Mouse (Mus musculus): ENCODE measurements around the gene Aoc3. TPM values are rescaled to one million over a fixed set of nuclear protein-coding genes. Genes with fewer than 3 reads are reported as not detected.
"Not testable (repeated sequence)": the region's sequence is repeated elsewhere in the genome, so short reads cannot be mapped to it uniquely, and the experiment has no call there.

Aoc3 gene
- total and polyA plus RNA-seq, 2 experiments from 2014 or later, result 0.16 to 0.47 TPM

DNA sequence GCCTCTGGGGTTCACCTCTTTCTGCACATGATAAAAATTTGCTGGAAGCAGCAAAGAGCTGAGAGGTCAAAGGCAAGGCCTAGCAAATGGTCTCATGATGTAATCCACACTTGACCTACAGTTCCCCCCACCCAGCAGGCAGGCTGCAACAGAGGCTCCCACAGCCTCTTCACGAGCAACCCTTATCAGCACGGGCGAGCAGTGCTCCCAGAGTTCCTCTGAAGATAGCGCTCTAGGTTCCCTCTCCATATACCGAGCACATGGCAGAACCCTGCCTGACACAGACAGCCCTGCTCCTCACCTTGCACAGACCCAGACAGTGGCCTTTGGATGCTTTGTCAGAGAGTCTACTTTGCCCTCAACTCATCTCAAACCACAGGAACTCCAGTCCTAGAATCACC, 34.1 kb downstream of the Aoc3 start:
- H3K4me2 ChIP-seq (ENCODE audit: low read depth, low read length), result no peak overlapping the region
- H3K4me3 ChIP-seq (ENCODE audit: low read length), result no peak overlapping the region
- H3K9me3 ChIP-seq (ENCODE audit: low read length), result no peaks in the 10 kb centered on the region
- H3K9ac ChIP-seq (replicated peaks; ENCODE audit: low read length), result no peak overlapping the region
- no peaks in the 10 kb centered on the region for H3K36me3 ChIP-seq (ENCODE audit: insufficient read depth, low read length)
- no peak for ATAC-seq
- H3K27ac ChIP-seq, result no peak overlapping the region
- TF ChIP-seq CTCF (IDR thresholded peaks at IDR 0.05; ENCODE audit: low read depth), result no peak
- DNase-seq (ENCODE audit: low spot score), result no peak
- 84% methylated on average over 5 of the region's 5 CpGs for WGBS
- H3K27me3 ChIP-seq (ENCODE audit: insufficient read depth, low read length), result no peaks in the 10 kb centered on the region
- no peaks in the 10 kb centered on the region for H3K4me1 ChIP-seq (ENCODE audit: insufficient read depth, low read length)

DNA sequence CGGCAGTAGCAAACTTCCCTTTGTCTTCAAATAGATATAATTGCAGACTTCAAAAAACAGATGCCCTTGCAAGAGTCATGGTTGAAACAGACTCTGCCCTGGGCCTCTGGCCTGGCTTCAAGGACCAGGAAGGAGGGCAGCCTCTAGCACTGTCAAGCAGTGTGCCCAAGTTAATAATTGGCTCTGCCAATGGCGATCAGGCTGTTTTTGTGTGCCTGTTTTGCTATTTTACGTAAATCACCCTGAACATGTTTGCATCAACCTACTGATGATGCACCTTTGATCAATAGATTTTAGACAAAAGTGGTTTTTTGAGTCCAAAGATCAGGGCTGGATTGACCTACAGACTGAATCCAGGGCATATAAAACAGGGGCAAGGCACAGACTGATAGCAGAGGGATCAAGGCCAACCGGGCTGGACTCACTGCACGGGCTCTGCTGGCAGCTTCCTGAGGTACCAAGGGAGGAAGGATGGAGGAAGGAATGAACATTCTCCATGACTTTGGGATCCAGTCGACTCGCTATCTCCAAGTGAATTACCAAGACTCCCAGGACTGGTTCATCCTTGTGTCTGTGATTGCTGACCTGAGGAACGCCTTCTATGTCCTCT, 37.0 kb downstream of the Aoc3 start, which contains the start of gene G6pc:
G6pc (plus strand) TSS at position 236 of the 610 bp plus-strand sequence.
- no peak for DNase-seq (ENCODE audit: low spot score)
- H3K4me3 ChIP-seq (ENCODE audit: low read length), result no peak within 1 kb of the TSS
- 88% methylated on average over 8 of the region's 8 CpGs for WGBS
- ATAC-seq, result no peak
- no peaks in the 10 kb centered on the region for H3K36me3 ChIP-seq (ENCODE audit: insufficient read depth, low read length)
- no peak within 1 kb of the TSS for H3K27ac ChIP-seq
- H3K4me1 ChIP-seq (ENCODE audit: insufficient read depth, low read length), result no peaks in the 10 kb centered on the region
- no peak within 1 kb of the TSS for H3K9ac ChIP-seq (replicated peaks; ENCODE audit: low read length)
- H3K9me3 ChIP-seq (ENCODE audit: low read length), result no peaks in the 10 kb centered on the region
- H3K27me3 ChIP-seq (ENCODE audit: insufficient read depth, low read length), result no peaks in the 10 kb centered on the region
- no peak within 1 kb of the TSS for H3K4me2 ChIP-seq (ENCODE audit: low read depth, low read length)
- no peak for TF ChIP-seq CTCF (IDR thresholded peaks at IDR 0.05; ENCODE audit: low read depth)

DNA sequence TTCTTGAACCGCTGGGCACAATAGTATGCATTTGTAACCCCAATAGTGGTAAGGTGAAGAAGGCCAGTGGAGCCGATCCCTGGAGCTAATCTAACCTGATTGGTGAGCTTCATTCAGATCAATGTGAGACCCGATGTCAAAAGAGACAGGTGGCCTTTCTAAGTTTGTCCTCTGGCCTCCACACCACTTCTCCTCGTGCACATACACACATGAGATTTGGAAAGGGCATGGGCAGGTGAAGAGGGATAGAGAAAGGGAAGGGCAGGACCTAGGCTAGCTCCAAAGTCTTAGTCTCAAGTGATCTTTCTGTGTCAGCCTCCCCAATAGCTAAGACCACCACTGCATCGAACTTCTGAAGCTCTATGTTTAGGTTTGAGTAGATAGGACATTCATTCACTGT, 39.7 kb downstream of the Aoc3 start:
- Histone ChIP-seq H3K4me1 (ENCODE audit: insufficient read depth, low read length) (no peaks in the 10 kb centered on the region), H3K4me2 (ENCODE audit: low read depth, low read length) (no peak overlapping the region), H3K36me3 (ENCODE audit: insufficient read depth, low read length) (no peaks in the 10 kb centered on the region), H3K9me3 (ENCODE audit: low read length) (no peaks in the 10 kb centered on the region), H3K27ac (no peak overlapping the region), H3K9ac (replicated peaks; ENCODE audit: low read length) (no peak overlapping the region), H3K4me3 (ENCODE audit: low read length) (no peak overlapping the region), H3K27me3 (ENCODE audit: insufficient read depth, low read length) (no peaks in the 10 kb centered on the region)
- ATAC-seq (no peak), DNase-seq (ENCODE audit: low spot score) (no peak)
- TF ChIP-seq CTCF (IDR thresholded peaks at IDR 0.05; ENCODE audit: low read depth), result no peak
- 79% methylated on average over 5 of the region's 5 CpGs for WGBS

DNA sequence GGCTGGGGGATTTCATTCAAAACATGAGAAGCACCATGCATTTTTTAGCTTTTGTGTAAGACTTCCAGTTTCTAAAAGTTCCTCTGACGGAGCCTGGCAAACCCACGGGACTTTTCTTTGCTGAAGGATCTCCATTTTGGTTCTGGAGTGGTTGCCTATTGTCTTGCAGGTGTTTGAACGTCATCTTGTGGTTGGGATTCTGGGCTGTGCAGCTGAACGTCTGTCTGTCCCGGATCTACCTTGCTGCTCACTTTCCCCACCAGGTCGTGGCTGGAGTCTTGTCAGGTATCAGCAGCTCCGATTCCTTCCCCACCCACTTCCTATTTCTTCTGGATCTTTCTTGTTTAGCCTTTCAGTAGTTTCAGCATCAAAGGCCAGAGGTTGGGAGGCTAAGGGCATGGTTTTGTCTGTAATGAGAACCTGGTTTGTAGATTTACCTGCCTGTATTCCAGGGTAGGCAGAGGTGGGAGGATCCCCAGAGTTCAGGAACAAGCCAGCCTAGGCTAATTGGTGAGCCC, 44.1 kb downstream of the Aoc3 start:
- Histone ChIP-seq H3K27me3 (ENCODE audit: insufficient read depth, low read length) (no peaks in the 10 kb centered on the region), H3K4me1 (ENCODE audit: insufficient read depth, low read length) (no peaks in the 10 kb centered on the region), H3K27ac (no peak overlapping the region), H3K36me3 (ENCODE audit: insufficient read depth, low read length) (no peaks in the 10 kb centered on the region), H3K9me3 (ENCODE audit: low read length) (no peaks in the 10 kb centered on the region), H3K4me2 (ENCODE audit: low read depth, low read length) (no peak overlapping the region), H3K4me3 (ENCODE audit: low read length) (no peak overlapping the region), H3K9ac (replicated peaks; ENCODE audit: low read length) (no peak overlapping the region)
- ATAC-seq (no peak), DNase-seq (ENCODE audit: low spot score) (no peak)
- WGBS, result 71% methylated on average over 7 of the region's 7 CpGs
- TF ChIP-seq CTCF (IDR thresholded peaks at IDR 0.05; ENCODE audit: low read depth), result no peak

DNA sequence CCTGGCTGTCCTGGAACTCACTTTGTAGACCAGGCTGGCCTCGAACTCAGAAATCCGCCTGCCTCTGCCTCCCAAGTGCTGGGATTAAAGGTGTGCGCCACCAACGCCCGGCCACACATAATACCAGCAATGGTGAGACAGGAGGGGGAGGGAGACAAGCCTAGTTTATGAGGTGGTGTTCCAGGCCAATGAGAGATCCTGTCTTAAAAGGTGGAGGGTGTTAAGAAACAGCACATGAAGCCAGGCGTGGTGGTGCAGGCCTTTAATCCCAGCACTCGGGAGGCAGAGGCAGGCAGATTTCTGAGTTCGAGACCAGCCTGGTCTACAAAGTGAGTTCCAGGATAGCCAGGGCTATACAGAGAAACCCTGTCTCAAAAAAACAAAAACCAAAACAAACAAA, 47.8 kb downstream of the Aoc3 start:
- not testable (repeated sequence) for H3K4me2 ChIP-seq (ENCODE audit: low read depth, low read length); H3K4me3 ChIP-seq (ENCODE audit: low read length); H3K27ac ChIP-seq; DNase-seq (ENCODE audit: low spot score); H3K36me3 ChIP-seq (ENCODE audit: insufficient read depth, low read length); H3K9me3 ChIP-seq (ENCODE audit: low read length); H3K27me3 ChIP-seq (ENCODE audit: insufficient read depth, low read length); H3K4me1 ChIP-seq (ENCODE audit: insufficient read depth, low read length); ATAC-seq; H3K9ac ChIP-seq (replicated peaks; ENCODE audit: low read length)
- 95% methylated on average over 8 of the region's 8 CpGs for WGBS

DNA sequence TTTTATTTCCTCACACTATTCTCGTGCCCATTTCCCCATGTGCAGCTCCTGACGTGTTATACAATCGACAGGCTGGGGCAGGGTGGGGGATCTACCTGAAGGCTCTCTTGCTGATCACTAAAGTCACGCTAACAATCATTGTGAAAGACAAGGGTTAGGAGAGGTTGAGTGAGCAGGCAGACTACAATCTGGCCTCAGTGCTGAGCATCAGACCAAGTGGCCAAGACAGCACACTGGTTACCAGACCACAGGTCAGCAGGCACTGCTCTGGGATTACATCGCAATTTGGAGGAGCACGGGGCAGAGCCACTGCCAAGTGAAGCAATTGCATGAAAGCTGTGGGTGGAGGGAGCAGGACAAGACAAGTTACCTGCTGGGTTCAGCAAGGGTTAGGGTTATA, 48.5 kb downstream of the Aoc3 start:
- Histone ChIP-seq H3K9ac (replicated peaks; ENCODE audit: low read length) (no peak overlapping the region), H3K27me3 (ENCODE audit: insufficient read depth, low read length) (no peaks in the 10 kb centered on the region), H3K27ac (no peak overlapping the region), H3K36me3 (ENCODE audit: insufficient read depth, low read length) (no peaks in the 10 kb centered on the region), H3K4me1 (ENCODE audit: insufficient read depth, low read length) (no peaks in the 10 kb centered on the region), H3K9me3 (ENCODE audit: low read length) (no peaks in the 10 kb centered on the region), H3K4me2 (ENCODE audit: low read depth, low read length) (no peak overlapping the region), H3K4me3 (ENCODE audit: low read length) (no peak overlapping the region)
- DNase-seq (ENCODE audit: low spot score) (no peak), ATAC-seq (no peak)
- TF ChIP-seq CTCF (IDR thresholded peaks at IDR 0.05; ENCODE audit: low read depth), result no peak
- 81% methylated on average over 6 of the region's 6 CpGs for WGBS

DNA sequence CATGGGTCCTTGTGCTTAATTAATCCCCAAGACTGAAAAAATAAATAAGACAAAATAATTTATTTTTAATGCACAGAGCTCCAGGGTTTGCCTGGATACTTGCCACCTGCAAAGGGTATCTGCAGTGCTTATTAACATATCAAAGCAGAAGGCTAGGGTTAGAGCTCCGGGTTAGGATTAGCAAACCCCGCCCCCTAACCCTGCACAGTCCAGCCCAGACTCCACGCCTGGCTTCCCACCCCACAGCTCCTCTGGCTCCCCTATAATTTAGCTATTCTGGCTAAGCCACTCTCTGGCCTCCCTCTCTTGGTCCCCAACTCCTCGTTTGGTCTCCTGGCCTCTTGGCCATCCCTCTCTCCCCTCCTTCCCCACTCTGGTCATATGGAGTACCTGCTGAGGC, 51.4 kb downstream of the Aoc3 start:
- ATAC-seq, result no peak
- TF ChIP-seq CTCF (IDR thresholded peaks at IDR 0.05; ENCODE audit: low read depth), result no peak
- H3K27ac ChIP-seq, result no peak overlapping the region
- H3K9me3 ChIP-seq (ENCODE audit: low read length), result no peaks in the 10 kb centered on the region
- H3K27me3 ChIP-seq (ENCODE audit: insufficient read depth, low read length), result no peaks in the 10 kb centered on the region
- no peak overlapping the region for H3K9ac ChIP-seq (replicated peaks; ENCODE audit: low read length)
- H3K36me3 ChIP-seq (ENCODE audit: insufficient read depth, low read length), result no peaks in the 10 kb centered on the region
- WGBS, result 13% methylated on average over 4 of the region's 4 CpGs
- H3K4me3 ChIP-seq (ENCODE audit: low read length), result no peak overlapping the region
- no peaks in the 10 kb centered on the region for H3K4me1 ChIP-seq (ENCODE audit: insufficient read depth, low read length)
- H3K4me2 ChIP-seq (ENCODE audit: low read depth, low read length), result no peak overlapping the region
- no peak for DNase-seq (ENCODE audit: low spot score)

Small RNA genes within 50 kb of the gene (microRNA-seq; reads per million reads assigned to microRNA genes)
- 0 reads per million in 2 experiments for gene Gm25593

Other genes starting within 250 kb of the Aoc3 start
- gene Coasy, start 248.0 kb upstream of the Aoc3 start, total RNA-seq (2014; rRNA removed), result 45.7 and 53.2 TPM in 2 replicates
- 34.5 and 35.1 TPM in 2 replicates for gene Coasy, start 248.0 kb upstream of the Aoc3 start, polyA plus RNA-seq (2015; fragmentation: Nextera tagmentation; extraction: Ambion mirVana)
- 42.2 and 75.2 TPM in 2 replicates for gene Mlx, start 243.3 kb upstream of the Aoc3 start, total RNA-seq (2014; rRNA removed)
- gene Mlx, start 243.3 kb upstream of the Aoc3 start, polyA plus RNA-seq (2015; fragmentation: Nextera tagmentation; extraction: Ambion mirVana), result 58.3 and 61.0 TPM in 2 replicates
- gene Psmc3ip, start 235.2 kb upstream of the Aoc3 start, total RNA-seq (2014; rRNA removed), result 2.9 and 5.5 TPM in 2 replicates
- gene Psmc3ip, start 235.2 kb upstream of the Aoc3 start, polyA plus RNA-seq (2015; fragmentation: Nextera tagmentation; extraction: Ambion mirVana), result 16.3 and 17.5 TPM in 2 replicates
- gene Retreg3, start 210.7 kb upstream of the Aoc3 start, total RNA-seq (2014; rRNA removed), result 56.8 and 68.4 TPM in 2 replicates
- 23.4 and 24.7 TPM in 2 replicates for gene Retreg3, start 210.7 kb upstream of the Aoc3 start, polyA plus RNA-seq (2015; fragmentation: Nextera tagmentation; extraction: Ambion mirVana)
- gene Tubg1, start 210.7 kb upstream of the Aoc3 start, total RNA-seq (2014; rRNA removed), result 59.3 and 68.3 TPM in 2 replicates
- gene Tubg1, start 210.7 kb upstream of the Aoc3 start, polyA plus RNA-seq (2015; fragmentation: Nextera tagmentation; extraction: Ambion mirVana), result 71.5 and 72.8 TPM in 2 replicates
- gene Tubg2, start 174.7 kb upstream of the Aoc3 start, total RNA-seq (2014; rRNA removed), result 29.7 and 40.8 TPM in 2 replicates
- 57.7 and 62.8 TPM in 2 replicates for gene Tubg2, start 174.7 kb upstream of the Aoc3 start, polyA plus RNA-seq (2015; fragmentation: Nextera tagmentation; extraction: Ambion mirVana)
- 25.4 and 28.9 TPM in 2 replicates for gene Cntnap1, start 160.1 kb upstream of the Aoc3 start, total RNA-seq (2014; rRNA removed)
- gene Cntnap1, start 160.1 kb upstream of the Aoc3 start, polyA plus RNA-seq (2015; fragmentation: Nextera tagmentation; extraction: Ambion mirVana), result 5.8 and 6.5 TPM in 2 replicates
- gene Plekhh3, start 159.3 kb upstream of the Aoc3 start, total RNA-seq (2014; rRNA removed), result 26.7 and 32.3 TPM in 2 replicates
- gene Plekhh3, start 159.3 kb upstream of the Aoc3 start, polyA plus RNA-seq (2015; fragmentation: Nextera tagmentation; extraction: Ambion mirVana), result 8.8 TPM in 2 replicates
- gene Ccr10, start 155.2 kb upstream of the Aoc3 start, total RNA-seq (2014; rRNA removed), result 0.16 and 0.43 TPM in 2 replicates
- gene Ccr10, start 155.2 kb upstream of the Aoc3 start, polyA plus RNA-seq (2015; fragmentation: Nextera tagmentation; extraction: Ambion mirVana), result 0.88 and 1.0 TPM in 2 replicates
- 26.7 and 27.6 TPM in 2 replicates for gene Ezh1, start 104.1 kb upstream of the Aoc3 start, total RNA-seq (2014; rRNA removed)
- gene Ezh1, start 104.1 kb upstream of the Aoc3 start, polyA plus RNA-seq (2015; fragmentation: Nextera tagmentation; extraction: Ambion mirVana), result 20.1 and 22.2 TPM in 2 replicates
- gene Ramp2, start 84.6 kb upstream of the Aoc3 start, total RNA-seq (2014; rRNA removed), result 66.1 and 72.7 TPM in 2 replicates
- gene Ramp2, start 84.6 kb upstream of the Aoc3 start, polyA plus RNA-seq (2015; fragmentation: Nextera tagmentation; extraction: Ambion mirVana), result 108 and 111 TPM in 2 replicates
- gene Vps25, start 76.9 kb upstream of the Aoc3 start, total RNA-seq (2014; rRNA removed), result 66.1 and 82.1 TPM in 2 replicates
- gene Vps25, start 76.9 kb upstream of the Aoc3 start, polyA plus RNA-seq (2015; fragmentation: Nextera tagmentation; extraction: Ambion mirVana), result 134 and 137 TPM in 2 replicates
- 1.5 and 2.5 TPM in 2 replicates for gene Wnk4, start 70.0 kb upstream of the Aoc3 start, total RNA-seq (2014; rRNA removed)
- 6.5 and 8.0 TPM in 2 replicates for gene Wnk4, start 70.0 kb upstream of the Aoc3 start, polyA plus RNA-seq (2015; fragmentation: Nextera tagmentation; extraction: Ambion mirVana)
- 0.10 TPM in 1 of 2 replicates, not detected in the other for gene Cntd1, start 51.6 kb upstream of the Aoc3 start, total RNA-seq (2014; rRNA removed)
- 0.66 and 0.89 TPM in 2 replicates for gene Cntd1, start 51.6 kb upstream of the Aoc3 start, polyA plus RNA-seq (2015; fragmentation: Nextera tagmentation; extraction: Ambion mirVana)
- 146 and 154 TPM in 2 replicates for gene Coa3, start 51.5 kb upstream of the Aoc3 start, total RNA-seq (2014; rRNA removed)
- gene Coa3, start 51.5 kb upstream of the Aoc3 start, polyA plus RNA-seq (2015; fragmentation: Nextera tagmentation; extraction: Ambion mirVana), result 214 and 225 TPM in 2 replicates
- gene Becn1, start 28.3 kb upstream of the Aoc3 start, total RNA-seq (2014; rRNA removed), result 71.1 and 95.3 TPM in 2 replicates
- gene Becn1, start 28.3 kb upstream of the Aoc3 start, polyA plus RNA-seq (2015; fragmentation: Nextera tagmentation; extraction: Ambion mirVana), result 140 and 145 TPM in 2 replicates
- gene Psme3, start 14.4 kb upstream of the Aoc3 start, total RNA-seq (2014; rRNA removed), result 68.3 and 71.1 TPM in 2 replicates
- 78.2 and 83.9 TPM in 2 replicates for gene Psme3, start 14.4 kb upstream of the Aoc3 start, polyA plus RNA-seq (2015; fragmentation: Nextera tagmentation; extraction: Ambion mirVana)
- 3.8 and 4.1 TPM in 2 replicates for gene Aoc2, start 5.5 kb upstream of the Aoc3 start, total RNA-seq (2014; rRNA removed)
- gene Aoc2, start 5.5 kb upstream of the Aoc3 start, polyA plus RNA-seq (2015; fragmentation: Nextera tagmentation; extraction: Ambion mirVana), result 0.59 and 0.63 TPM in 2 replicates
- 0.26 TPM in 1 of 2 replicates, not detected in the other for gene G6pc, start 37.0 kb downstream of the Aoc3 start, total RNA-seq (2014; rRNA removed)
- gene G6pc, start 37.0 kb downstream of the Aoc3 start, polyA plus RNA-seq (2015; fragmentation: Nextera tagmentation; extraction: Ambion mirVana), result not detected in 2 replicates
- 62.5 and 69.4 TPM in 2 replicates for gene Aarsd1, start 87.0 kb downstream of the Aoc3 start, total RNA-seq (2014; rRNA removed)
- 89.9 and 91.6 TPM in 2 replicates for gene Aarsd1, start 87.0 kb downstream of the Aoc3 start, polyA plus RNA-seq (2015; fragmentation: Nextera tagmentation; extraction: Ambion mirVana)
- gene Gm27029, start 94.2 kb downstream of the Aoc3 start, total RNA-seq (2014; rRNA removed), result 2.2 TPM in 1 of 2 replicates, not detected in the other
- gene Gm27029, start 94.2 kb downstream of the Aoc3 start, polyA plus RNA-seq (2015; fragmentation: Nextera tagmentation; extraction: Ambion mirVana), result 4.7 and 6.4 TPM in 2 replicates
- gene Rundc1, start 94.5 kb downstream of the Aoc3 start, total RNA-seq (2014; rRNA removed), result 11.6 and 12.4 TPM in 2 replicates
- 21.4 and 22.7 TPM in 2 replicates for gene Rundc1, start 94.5 kb downstream of the Aoc3 start, polyA plus RNA-seq (2015; fragmentation: Nextera tagmentation; extraction: Ambion mirVana)
- 0.31 and 0.58 TPM in 2 replicates for gene Ptges3l, start 94.7 kb downstream of the Aoc3 start, total RNA-seq (2014; rRNA removed)
- gene Ptges3l, start 94.7 kb downstream of the Aoc3 start, polyA plus RNA-seq (2015; fragmentation: Nextera tagmentation; extraction: Ambion mirVana), result 3.8 and 4.6 TPM in 2 replicates
- gene Rpl27, start 111.7 kb downstream of the Aoc3 start, total RNA-seq (2014; rRNA removed), result 535 and 538 TPM in 2 replicates
- gene Rpl27, start 111.7 kb downstream of the Aoc3 start, polyA plus RNA-seq (2015; fragmentation: Nextera tagmentation; extraction: Ambion mirVana), result 276 and 282 TPM in 2 replicates
- 3.9 and 4.2 TPM in 2 replicates for gene Ifi35, start 117.8 kb downstream of the Aoc3 start, total RNA-seq (2014; rRNA removed)
- gene Ifi35, start 117.8 kb downstream of the Aoc3 start, polyA plus RNA-seq (2015; fragmentation: Nextera tagmentation; extraction: Ambion mirVana), result 5.3 and 5.8 TPM in 2 replicates
- gene Rnd2, start 134.4 kb downstream of the Aoc3 start, total RNA-seq (2014; rRNA removed), result 103 and 140 TPM in 2 replicates
- gene Rnd2, start 134.4 kb downstream of the Aoc3 start, polyA plus RNA-seq (2015; fragmentation: Nextera tagmentation; extraction: Ambion mirVana), result 143 and 154 TPM in 2 replicates
- 290 and 295 TPM in 2 replicates for gene Vat1, start 135.6 kb downstream of the Aoc3 start, total RNA-seq (2014; rRNA removed)
- gene Vat1, start 135.6 kb downstream of the Aoc3 start, polyA plus RNA-seq (2015; fragmentation: Nextera tagmentation; extraction: Ambion mirVana), result 106 and 114 TPM in 2 replicates
- 6.7 and 8.5 TPM in 2 replicates for gene Brca1, start 221.3 kb downstream of the Aoc3 start, total RNA-seq (2014; rRNA removed)
- gene Brca1, start 221.3 kb downstream of the Aoc3 start, polyA plus RNA-seq (2015; fragmentation: Nextera tagmentation; extraction: Ambion mirVana), result 2.3 and 2.4 TPM in 2 replicates
- gene Nbr1, start 221.5 kb downstream of the Aoc3 start, total RNA-seq (2014; rRNA removed), result 93.6 and 152 TPM in 2 replicates
- gene Nbr1, start 221.5 kb downstream of the Aoc3 start, polyA plus RNA-seq (2015; fragmentation: Nextera tagmentation; extraction: Ambion mirVana), result 53.9 and 55.9 TPM in 2 replicates

Measured in hindbrain, postnatal 0 days (tissue).